Mouse (Mus musculus): ENCODE measurements around the gene Trim30c. TPM values are rescaled to one million over a fixed set of nuclear protein-coding genes. Genes with fewer than 3 reads are reported as not detected.

Gene Trim30c
- polyA plus RNA-seq (2014; fragmentation: Nextera tagmentation; extraction: Ambion mirVana): 0.45 TPM in 1 of 2 replicates, not detected in the other

- Histone ChIP-seq H3K4me1 (ENCODE audit: control insufficient read depth, insufficient read depth, low read length) (no peaks in the 10 kb centered on the region), H3K27ac (replicated peaks; ENCODE audit: low read depth, low read length) (no peak within 1 kb of the TSS), H3K9me3 (ENCODE audit: control insufficient read depth, low read length) (no peaks in the 10 kb centered on the region), H3K4me2 (ENCODE audit: low read depth, low read length) (no peak within 1 kb of the TSS), H3K36me3 (ENCODE audit: control insufficient read depth, insufficient read depth, low read length) (no peaks in the 10 kb centered on the region), H3K9ac (ENCODE audit: low read depth, low read length) (no peak within 1 kb of the TSS), H3K4me3 (ENCODE audit: low read depth, low read length) (no peak within 1 kb of the TSS), H3K27me3 (replicated peaks; ENCODE audit: control insufficient read depth, insufficient read depth, low read length) (no peaks in the 10 kb centered on the region)
- ATAC-seq (ENCODE audit: low read depth) (no peak), DNase-seq (ENCODE audit: low spot score) (no peak)
- 74% methylated on average over 1 of the region's 1 CpGs for WGBS
These were observed at the start of gene Trim30c for GRCm38 (mm10) chr7:104400698-104401097. Gene Trim30c, minus strand, starts transcription at chr7:104400837.

- Histone ChIP-seq H3K9me3 (ENCODE audit: control insufficient read depth, low read length) (no peaks in the 10 kb centered on the region), H3K4me1 (ENCODE audit: control insufficient read depth, insufficient read depth, low read length) (no peaks in the 10 kb centered on the region), H3K27me3 (replicated peaks; ENCODE audit: control insufficient read depth, insufficient read depth, low read length) (no peaks in the 10 kb centered on the region), H3K4me2 (ENCODE audit: low read depth, low read length) (no peak overlapping the region), H3K27ac (replicated peaks; ENCODE audit: low read depth, low read length) (no peak overlapping the region), H3K36me3 (ENCODE audit: control insufficient read depth, insufficient read depth, low read length) (no peaks in the 10 kb centered on the region), H3K4me3 (ENCODE audit: low read depth, low read length) (no peak overlapping the region), H3K9ac (ENCODE audit: low read depth, low read length) (no peak overlapping the region)
- ATAC-seq (ENCODE audit: low read depth) (no peak), DNase-seq (ENCODE audit: low spot score) (peak; percentile 14)
- 44% methylated on average over 2 of the region's 2 CpGs for WGBS
These were observed 45.5 kb upstream of the Trim30c start for GRCm38 (mm10) chr7:104445961-104446645.

GRCm38 (mm10) chr7:104404460-104404950 is 3.9 kb upstream of the Trim30c start:
- Histone ChIP-seq H3K4me2 (ENCODE audit: low read depth, low read length) (no peak overlapping the region), H3K4me1 (ENCODE audit: control insufficient read depth, insufficient read depth, low read length) (no peaks in the 10 kb centered on the region), H3K27ac (replicated peaks; ENCODE audit: low read depth, low read length) (no peak overlapping the region), H3K36me3 (ENCODE audit: control insufficient read depth, insufficient read depth, low read length) (no peaks in the 10 kb centered on the region), H3K4me3 (ENCODE audit: low read depth, low read length) (no peak overlapping the region), H3K9me3 (ENCODE audit: control insufficient read depth, low read length) (no peaks in the 10 kb centered on the region), H3K27me3 (replicated peaks; ENCODE audit: control insufficient read depth, insufficient read depth, low read length) (no peaks in the 10 kb centered on the region), H3K9ac (ENCODE audit: low read depth, low read length) (no peak overlapping the region)
- DNase-seq (ENCODE audit: low spot score) (no peak), ATAC-seq (ENCODE audit: low read depth) (no peak)
- 87% methylated on average over 3 of the region's 3 CpGs for WGBS

- Histone ChIP-seq H3K4me2 (ENCODE audit: low read depth, low read length) (no peak overlapping the region), H3K9ac (ENCODE audit: low read depth, low read length) (no peak overlapping the region), H3K9me3 (ENCODE audit: control insufficient read depth, low read length) (no peaks in the 10 kb centered on the region), H3K27ac (replicated peaks; ENCODE audit: low read depth, low read length) (no peak overlapping the region), H3K4me1 (ENCODE audit: control insufficient read depth, insufficient read depth, low read length) (no peaks in the 10 kb centered on the region), H3K36me3 (ENCODE audit: control insufficient read depth, insufficient read depth, low read length) (no peaks in the 10 kb centered on the region), H3K4me3 (ENCODE audit: low read depth, low read length) (no peak overlapping the region), H3K27me3 (replicated peaks; ENCODE audit: control insufficient read depth, insufficient read depth, low read length) (no peaks in the 10 kb centered on the region)
- no peak for DNase-seq (ENCODE audit: low spot score)
- ATAC-seq (ENCODE audit: low read depth): no peak
These were observed 503 bp upstream of the Trim30c start for GRCm38 (mm10) chr7:104401140-104401539.

GRCm38 (mm10) chr7:104398492-104398891 is 2.1 kb downstream of the Trim30c start:
- no peak overlapping the region for H3K4me2 ChIP-seq (ENCODE audit: low read depth, low read length)

GRCm38 (mm10) chr7:104369736-104370414 is 30.8 kb downstream of the Trim30c start, which contains the start of gene Trim30b:
Gene Trim30b, minus strand, starts transcription at chr7:104369884.
- no peak within 1 kb of the TSS for H3K9ac ChIP-seq (ENCODE audit: low read depth, low read length)
- ATAC-seq (ENCODE audit: low read depth) (no peak), DNase-seq (ENCODE audit: low spot score) (peak; percentile 3)
- no peaks in the 10 kb centered on the region for H3K27me3 ChIP-seq (replicated peaks; ENCODE audit: control insufficient read depth, insufficient read depth, low read length)
- no peaks in the 10 kb centered on the region for H3K36me3 ChIP-seq (ENCODE audit: control insufficient read depth, insufficient read depth, low read length)
- H3K4me3 ChIP-seq (ENCODE audit: low read depth, low read length): no peak within 1 kb of the TSS
- WGBS: 74% methylated on average over 1 of the region's 1 CpGs
- H3K27ac ChIP-seq (replicated peaks; ENCODE audit: low read depth, low read length): no peak within 1 kb of the TSS
- no peak within 1 kb of the TSS for H3K4me2 ChIP-seq (ENCODE audit: low read depth, low read length)
- H3K9me3 ChIP-seq (ENCODE audit: control insufficient read depth, low read length): no peaks in the 10 kb centered on the region
- no peaks in the 10 kb centered on the region for H3K4me1 ChIP-seq (ENCODE audit: control insufficient read depth, insufficient read depth, low read length)

More at GRCm38 (mm10) chr7:104398492-104398891, 2.1 kb downstream of the Trim30c start:
- ATAC-seq (ENCODE audit: low read depth) (no peak), DNase-seq (ENCODE audit: low spot score) (no peak)
- Histone ChIP-seq H3K27ac (replicated peaks; ENCODE audit: low read depth, low read length) (no peak overlapping the region), H3K9ac (ENCODE audit: low read depth, low read length) (no peak overlapping the region), H3K27me3 (replicated peaks; ENCODE audit: control insufficient read depth, insufficient read depth, low read length) (no peaks in the 10 kb centered on the region), H3K4me1 (ENCODE audit: control insufficient read depth, insufficient read depth, low read length) (no peaks in the 10 kb centered on the region), H3K9me3 (ENCODE audit: control insufficient read depth, low read length) (no peaks in the 10 kb centered on the region), H3K36me3 (ENCODE audit: control insufficient read depth, insufficient read depth, low read length) (no peaks in the 10 kb centered on the region), H3K4me3 (ENCODE audit: low read depth, low read length) (no peak overlapping the region)
- WGBS: 66% methylated on average over 1 of the region's 1 CpGs

GRCm38 (mm10) chr7:104366339-104366738 is 34.3 kb downstream of the Trim30c start:
- H3K27me3 ChIP-seq (replicated peaks; ENCODE audit: control insufficient read depth, insufficient read depth, low read length): no peaks in the 10 kb centered on the region
- H3K4me1 ChIP-seq (ENCODE audit: control insufficient read depth, insufficient read depth, low read length): no peaks in the 10 kb centered on the region
- DNase-seq (ENCODE audit: low spot score) (no peak), ATAC-seq (ENCODE audit: low read depth) (no peak)
- no peaks in the 10 kb centered on the region for H3K9me3 ChIP-seq (ENCODE audit: control insufficient read depth, low read length)
- H3K27ac ChIP-seq (replicated peaks; ENCODE audit: low read depth, low read length): no peak overlapping the region
- H3K4me3 ChIP-seq (ENCODE audit: low read depth, low read length): no peak overlapping the region
- no peak overlapping the region for H3K4me2 ChIP-seq (ENCODE audit: low read depth, low read length)
- H3K36me3 ChIP-seq (ENCODE audit: control insufficient read depth, insufficient read depth, low read length): no peaks in the 10 kb centered on the region
- no peak overlapping the region for H3K9ac ChIP-seq (ENCODE audit: low read depth, low read length)

- H3K9ac ChIP-seq (ENCODE audit: low read depth, low read length): no peak overlapping the region
- peak overlapping the region; percentile 37 for H3K4me3 ChIP-seq (ENCODE audit: low read depth, low read length)
- H3K4me1 ChIP-seq (ENCODE audit: control insufficient read depth, insufficient read depth, low read length): no peaks in the 10 kb centered on the region
- H3K9me3 ChIP-seq (ENCODE audit: control insufficient read depth, low read length): no peaks in the 10 kb centered on the region
- no peaks in the 10 kb centered on the region for H3K27me3 ChIP-seq (replicated peaks; ENCODE audit: control insufficient read depth, insufficient read depth, low read length)
- peak overlapping the region; percentile 58 for H3K4me2 ChIP-seq (ENCODE audit: low read depth, low read length)
- H3K27ac ChIP-seq (replicated peaks; ENCODE audit: low read depth, low read length): no peak overlapping the region; the same call in 1 of the 2 replicates
- 77% methylated on average over 2 of the region's 2 CpGs for WGBS
- ATAC-seq (ENCODE audit: low read depth): no peak
- no peak for DNase-seq (ENCODE audit: low spot score)
- H3K36me3 ChIP-seq (ENCODE audit: control insufficient read depth, insufficient read depth, low read length): no peaks in the 10 kb centered on the region
These were observed 47.1 kb downstream of the Trim30c start for GRCm38 (mm10) chr7:104353600-104353967.
